Mouse (Mus musculus) liver, embryonic 11.5 days (tissue): ENCODE results near the gene Krt24. TPM values are rescaled to one million over a fixed set of nuclear protein-coding genes. Genes with fewer than 3 reads are reported as not detected.
A peak's percentile ranks its signal among the peaks of the same experiment; 100 is the strongest.

Experiments
- ATAC-seq: fragments of 200-750 bp; cut with Nextera tagmentation; replicated peaks from 2 replicates; pipeline ENCODE4 v1.8.0; 2017; ENCODE audit warnings: moderate number of reproducible peaks, mild to moderate bottlenecking, moderate TSS enrichment, moderate library complexity; ENCODE audit not compliant: low FRiP score
- DNase-seq: peaks from one replicate; pipeline ENCODE4 v3.0.0-alpha.2; 2017; ENCODE audit warnings: low spot score
- H3K27ac ChIP-seq: fragments of 300-500 bp; sonication (generic); 2 replicates; pipeline ENCODE4 v1.5.1; 2014; ENCODE audit warnings: mild to moderate bottlenecking, low read depth, low read length, control low read depth
- H3K27me3 ChIP-seq: fragments of 300-500 bp; sonication (generic); replicated peaks from 2 replicates; pipeline ENCODE4 v1.6.1; 2014; ENCODE audit warnings: low read length, mixed read lengths; ENCODE audit not compliant: control insufficient read depth, insufficient read depth
- H3K36me3 ChIP-seq: fragments of 300-500 bp; sonication (generic); 2 replicates; pipeline ENCODE4 v1.6.1; 2014; ENCODE audit warnings: mild to moderate bottlenecking, low read length, moderate library complexity, mixed read lengths; ENCODE audit not compliant: control insufficient read depth, insufficient read depth
- H3K4me1 ChIP-seq: fragments of 300-500 bp; sonication (generic); replicated peaks from 2 replicates; pipeline ENCODE4 v1.6.1; 2014; ENCODE audit warnings: low read length, mixed read lengths; ENCODE audit not compliant: control insufficient read depth, insufficient read depth
- H3K4me2 ChIP-seq: fragments of 300-500 bp; sonication (generic); 2 replicates; pipeline ENCODE4 v1.6.1; 2014; ENCODE audit warnings: mild to moderate bottlenecking, control low read depth, moderate library complexity
- H3K4me3 ChIP-seq: fragments of 300-500 bp; sonication (generic); 2 replicates; pipeline ENCODE4 v1.5.1; 2014; ENCODE audit warnings: low read depth, low read length, control low read depth
- H3K9ac ChIP-seq: fragments of 300-500 bp; sonication (generic); 2 replicates; pipeline ENCODE4 v1.6.1; 2014; ENCODE audit warnings: low read depth, low read length, control low read depth
- H3K9me3 ChIP-seq: fragments of 300-500 bp; sonication (generic); 2 replicates; pipeline ENCODE4 v1.6.1; 2016; ENCODE audit warnings: low read length, inconsistent platforms, mixed read lengths; ENCODE audit not compliant: control insufficient read depth
- WGBS: fragments of 180-500 bp; shearing (Covaris S2); extraction: QIAGEN DNeasy Blood & Tissue Kit; methylation state at CpG from one replicate; pipeline ENCODE4 v1.1.7; 2014; 5-methylcytosine and 5-hydroxymethylcytosine counted together
- polyA plus RNA-seq: library from polyadenylated mRNA; unstranded; fragments of >200 nt; fragmentation: Nextera tagmentation; extraction: Ambion mirVana; gene quantifications from 2 replicates; pipeline ENCODE4 v1.2.1, GENCODE M21; 2014

Krt24 gene
- polyA plus RNA-seq, 1 experiment from 2014 or later, result not detected

DNA sequence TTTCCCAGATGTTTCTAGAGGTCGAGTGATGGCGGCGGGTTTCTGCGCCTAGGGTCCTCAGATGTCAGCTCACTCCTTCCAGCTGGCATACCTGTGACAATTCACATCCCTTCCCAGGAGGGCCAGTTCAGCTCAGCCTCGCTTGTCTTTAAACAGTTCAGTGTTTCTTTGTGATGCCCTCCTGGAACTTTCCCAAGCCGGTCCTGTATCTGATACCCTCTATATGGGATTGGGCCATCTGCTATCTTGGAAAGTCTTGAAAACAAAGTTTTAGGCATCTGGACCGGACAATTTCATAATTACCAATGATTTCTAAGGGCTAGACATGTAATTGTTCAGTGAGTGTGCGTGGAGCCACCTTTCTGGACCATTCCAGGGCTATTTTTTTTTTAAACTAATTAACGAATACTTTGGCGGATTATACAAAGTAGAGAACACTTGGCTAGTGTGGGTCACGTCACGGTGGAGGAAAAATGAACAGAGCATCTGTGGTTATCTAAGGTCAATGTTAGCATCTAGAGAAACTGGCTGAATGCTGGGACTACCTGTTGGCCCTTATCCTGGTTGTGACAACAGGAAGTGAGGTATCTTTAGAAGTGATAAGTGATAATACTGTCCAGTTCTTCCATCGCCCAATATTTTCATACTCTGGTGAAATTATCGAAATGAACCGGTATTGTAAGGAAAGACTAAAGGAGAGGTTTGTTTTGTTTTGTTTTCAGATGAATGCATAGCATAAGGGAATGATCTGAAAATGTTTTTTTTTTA lies 53.8 kb downstream of the Krt24 start:
- peak overlapping the region; percentile 94 for H3K4me2 ChIP-seq
- H3K27ac ChIP-seq, result peak overlapping the region; percentile 96
- H3K9me3 ChIP-seq, result no peaks in the 10 kb centered on the region
- DNase-seq (no peak), ATAC-seq (no peak)
- WGBS, result 26% methylated on average over 15 of the region's 15 CpGs
- peaks cover 18% of the 10 kb centered on the region for H3K4me1 ChIP-seq
- H3K27me3 ChIP-seq, result no peaks in the 10 kb centered on the region
- peak overlapping the region; percentile 92 for H3K4me3 ChIP-seq
- H3K9ac ChIP-seq, result peak overlapping the region; percentile 94
- H3K36me3 ChIP-seq, result peaks cover 10% of the 10 kb centered on the region; the same call in 1 of the 2 replicates

DNA sequence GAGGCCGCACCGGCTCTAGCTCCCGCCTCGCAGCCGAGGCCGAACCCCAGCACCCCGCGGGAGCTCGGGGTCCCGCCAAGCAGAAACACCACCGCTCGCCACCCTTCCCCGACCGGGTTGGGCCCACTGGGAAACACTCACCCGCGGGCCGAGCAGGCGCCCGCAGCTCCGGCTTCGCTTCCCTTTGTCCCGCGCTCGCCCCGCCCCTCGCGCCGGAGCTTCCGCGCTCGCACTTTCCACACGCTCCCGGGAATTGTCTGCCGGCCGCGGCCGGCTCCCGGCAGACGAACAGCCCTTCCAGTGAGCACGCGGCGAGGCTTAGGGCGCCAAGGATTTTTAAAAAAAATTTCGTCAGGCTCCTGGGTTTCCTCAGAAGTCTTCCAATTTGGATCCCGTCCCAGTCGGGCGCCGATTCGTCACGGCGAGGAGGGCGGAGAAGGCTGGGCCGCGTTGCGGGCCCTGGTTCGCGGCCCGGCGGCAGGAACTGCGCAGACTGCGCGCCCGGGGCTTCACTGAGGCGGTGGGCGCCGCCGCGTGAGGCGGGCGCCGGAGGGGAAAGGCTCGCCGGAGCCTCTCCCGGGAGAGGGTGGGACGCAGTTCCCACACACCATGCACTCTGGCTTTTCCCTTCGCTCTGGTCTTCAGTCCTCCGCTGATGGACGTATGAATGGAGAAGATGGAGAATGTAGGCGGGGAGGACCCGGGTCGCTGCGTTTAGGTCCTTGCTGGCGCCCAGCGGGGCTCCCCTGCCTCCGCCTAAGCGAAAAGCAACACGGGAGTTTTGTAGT lies 54.6 kb downstream of the Krt24 start, which contains the start of gene Smarce1:
Gene Smarce1, minus strand, starts transcription at position 757 of the 788 bp plus-strand sequence.
- Histone ChIP-seq H3K4me2 (peak within 1 kb of the TSS; percentile 94), H3K9me3 (no peaks in the 10 kb centered on the region), H3K27me3 (no peaks in the 10 kb centered on the region), H3K4me3 (peak within 1 kb of the TSS; percentile 92), H3K4me1 (peaks cover 22% of the 10 kb centered on the region), H3K9ac (peak within 1 kb of the TSS; percentile 94), H3K27ac (peak within 1 kb of the TSS; percentile 96), H3K36me3 (peaks cover 10% of the 10 kb centered on the region; the same call in 1 of the 2 replicates)
- WGBS, result under 1% methylated on average over 87 of the region's 87 CpGs
- ATAC-seq (peak; percentile 86), DNase-seq (peak; percentile 89)

Other genes with a start within 250 kb of the Krt24 start
- 324 and 328 TPM in 2 replicates for gene Igfbp4, start 244.0 kb downstream of the Krt24 start, polyA plus RNA-seq
- gene Tns4, start 196.0 kb downstream of the Krt24 start, polyA plus RNA-seq, result 0.21 TPM in 1 of 2 replicates, not detected in the other
- 0.36 and 0.58 TPM in 2 replicates for gene Ccr7, start 130.2 kb downstream of the Krt24 start, polyA plus RNA-seq
- gene Smarce1, start 54.2 kb downstream of the Krt24 start, polyA plus RNA-seq, result 145 and 150 TPM in 2 replicates
- 0.14 and 0.61 TPM in 2 replicates for gene Krt222, start 41.2 kb downstream of the Krt24 start, polyA plus RNA-seq
- not detected in 2 replicates for gene Krt25, start 37.7 kb upstream of the Krt24 start, polyA plus RNA-seq
- gene Krt26, start 52.7 kb upstream of the Krt24 start, polyA plus RNA-seq, result not detected in 2 replicates
- gene Krt27, start 65.8 kb upstream of the Krt24 start, polyA plus RNA-seq, result not detected in 2 replicates
- 0.32 TPM in 1 of 2 replicates, not detected in the other for gene Krt28, start 89.6 kb upstream of the Krt24 start, polyA plus RNA-seq
- gene Krt10, start 104.1 kb upstream of the Krt24 start, polyA plus RNA-seq, result 10.0 and 13.1 TPM in 2 replicates
- not detected in 2 replicates for gene Krt12, start 137.0 kb upstream of the Krt24 start, polyA plus RNA-seq
- gene Krt20, start 152.9 kb upstream of the Krt24 start, polyA plus RNA-seq, result 32.1 and 34.1 TPM in 2 replicates
- 0.38 TPM in 2 replicates for gene Krt23, start 207.9 kb upstream of the Krt24 start, polyA plus RNA-seq
- gene Krt39, start 236.1 kb upstream of the Krt24 start, polyA plus RNA-seq, result not detected in 2 replicates